Mouse (Mus musculus): ENCODE measurements at regions not wholly inside any gene's neighbourhood (a gene's known extent, or its start where the extent isn't known, plus 50 kb on each side); places are given as distances from the start of the nearest gene placed in this dataset.
"Not testable (repeated sequence)": the region's sequence is repeated elsewhere in the genome, so short reads cannot be mapped to it uniquely, and the experiment has no call there.

DNA sequence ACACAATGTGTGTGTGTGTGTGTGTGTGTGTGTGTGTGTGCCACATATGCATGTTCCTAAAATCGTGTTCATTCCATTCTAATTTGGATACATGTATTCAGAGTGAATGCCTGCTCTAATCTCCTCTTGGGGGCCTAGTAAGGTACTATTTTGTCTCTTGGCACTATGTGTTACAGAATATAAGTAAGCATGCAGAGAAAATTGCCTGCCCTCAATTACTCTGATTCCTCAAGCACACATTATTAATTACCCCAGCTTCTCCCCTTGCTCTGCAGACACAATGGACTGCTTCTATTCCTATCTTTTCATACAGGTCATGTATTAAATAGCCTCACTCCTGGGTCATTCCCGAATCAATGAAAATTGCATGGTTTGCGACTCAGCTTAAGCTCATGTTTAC lies 406.3 kb downstream of the Trib2 start:
- DNase-seq (ENCODE audit: low spot score in 2 of 2): no peak

DNA sequence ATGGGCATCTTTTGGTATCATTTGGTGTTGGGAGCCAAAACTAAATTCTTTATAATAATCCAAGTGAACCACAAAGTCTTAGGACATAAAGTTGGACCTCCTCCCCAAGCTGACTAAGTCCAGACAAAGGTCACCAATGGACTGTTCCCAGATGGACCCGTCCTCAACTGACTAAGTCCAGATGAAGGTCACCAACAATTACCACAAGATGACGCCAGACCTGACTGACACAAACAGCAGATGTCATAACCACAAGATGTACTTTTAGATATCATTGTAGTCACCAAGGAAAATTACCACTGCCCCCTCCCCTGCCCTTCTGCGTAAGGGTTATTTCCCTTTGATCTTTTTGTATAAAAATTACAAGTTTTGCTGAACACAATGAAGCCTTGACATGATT lies 409.1 kb downstream of the Trib2 start:
- DNase-seq (ENCODE audit: low spot score in 2 of 2): not testable (repeated sequence)

DNA sequence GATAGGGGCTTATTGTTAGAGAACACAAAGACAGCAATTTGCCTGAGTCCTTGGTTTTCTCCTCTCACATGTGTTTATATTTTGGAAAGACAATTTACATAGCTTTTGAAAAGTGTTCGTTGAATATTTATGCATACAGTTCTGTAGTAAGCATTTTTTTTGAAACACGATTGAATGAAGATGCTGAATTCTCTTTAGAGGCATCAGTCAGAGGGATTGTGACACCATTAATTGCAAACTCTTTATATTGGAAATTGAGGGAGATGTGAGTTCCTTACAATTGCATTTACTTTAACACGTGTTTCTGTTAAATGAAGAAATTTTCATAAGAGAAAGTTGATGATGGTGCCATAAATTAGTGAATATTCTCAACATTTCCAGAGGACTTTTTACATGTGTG lies 424.1 kb downstream of the Trib2 start:
- DNase-seq (ENCODE audit: low spot score in 2 of 2): no peak

DNA sequence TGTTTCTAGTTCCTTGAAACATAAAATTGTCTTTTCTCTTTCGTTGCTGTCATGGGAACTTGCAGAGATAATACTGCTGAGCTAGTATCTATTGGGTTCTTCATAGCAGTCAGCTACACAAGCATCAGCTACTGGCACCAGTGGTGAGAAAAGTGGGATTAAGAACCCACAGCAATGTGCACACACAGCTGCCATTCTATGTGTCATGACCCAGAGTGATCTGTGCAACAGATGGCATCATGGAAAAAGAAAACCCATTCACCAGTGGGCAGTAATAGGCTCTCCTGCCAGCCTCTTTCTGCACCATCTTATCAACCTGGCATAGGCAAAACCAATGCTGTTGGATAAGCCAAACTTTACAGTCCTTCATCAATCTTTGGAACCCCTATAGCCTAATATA lies 428.1 kb downstream of the Trib2 start:
- no peak for DNase-seq (ENCODE audit: low spot score in 2 of 2)

DNA sequence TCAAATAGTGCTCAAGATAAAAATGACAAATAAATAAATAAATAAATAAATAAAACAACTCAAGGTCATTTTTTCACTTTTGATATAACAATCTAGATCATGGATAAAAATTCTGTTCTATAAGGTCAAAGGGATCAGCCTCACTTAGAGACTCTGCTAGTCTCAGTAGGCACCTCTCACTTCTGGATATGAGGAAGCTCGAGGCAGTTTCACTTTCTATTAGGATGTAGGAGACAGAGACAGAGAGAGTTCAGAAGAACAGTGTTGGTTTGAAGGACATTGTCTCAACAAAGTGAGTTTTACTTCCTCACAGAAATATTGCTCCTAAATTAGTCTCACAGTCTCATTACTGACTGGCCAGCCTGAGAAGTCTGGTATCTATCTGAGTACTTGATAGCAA lies 458.9 kb downstream of the Trib2 start:
- no peak for DNase-seq (ENCODE audit: low spot score in 2 of 2)

DNA sequence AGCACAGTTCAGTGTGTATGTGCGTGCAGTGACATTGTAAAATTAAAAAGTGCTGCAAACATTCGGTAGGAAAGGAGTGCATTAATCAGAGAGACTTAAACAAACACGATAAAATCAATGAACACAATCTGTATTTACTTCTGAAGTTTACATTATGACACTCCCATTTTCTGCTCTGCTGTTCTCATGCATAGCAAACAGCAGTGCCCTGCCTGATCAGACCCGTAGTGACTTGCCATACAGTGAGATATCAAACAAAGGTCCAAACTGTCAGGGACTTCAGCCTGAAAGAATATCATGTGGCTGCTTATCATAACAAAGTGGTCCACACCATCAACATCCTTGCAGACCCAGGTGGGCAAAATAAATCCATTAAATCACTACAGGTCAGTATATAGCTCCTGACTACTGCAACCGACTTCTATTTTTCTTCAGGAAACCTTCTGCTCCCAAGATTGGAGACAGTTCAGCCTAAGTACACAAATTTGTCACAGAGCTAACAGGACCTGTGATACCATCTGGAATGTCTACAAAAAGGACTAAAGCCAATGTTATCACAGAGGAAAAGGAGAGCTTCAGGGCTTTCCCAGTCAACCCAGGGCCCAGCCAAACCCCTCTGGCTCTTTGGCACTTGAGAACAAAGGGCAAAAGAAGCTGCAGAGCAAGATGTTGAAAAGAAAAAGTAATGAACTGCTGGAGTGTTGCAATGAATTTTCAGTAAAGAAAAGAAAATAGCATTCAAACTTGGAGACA lies 495.8 kb downstream of the Trib2 start:
- no peak for DNase-seq (ENCODE audit: low spot score in 2 of 2)

DNA sequence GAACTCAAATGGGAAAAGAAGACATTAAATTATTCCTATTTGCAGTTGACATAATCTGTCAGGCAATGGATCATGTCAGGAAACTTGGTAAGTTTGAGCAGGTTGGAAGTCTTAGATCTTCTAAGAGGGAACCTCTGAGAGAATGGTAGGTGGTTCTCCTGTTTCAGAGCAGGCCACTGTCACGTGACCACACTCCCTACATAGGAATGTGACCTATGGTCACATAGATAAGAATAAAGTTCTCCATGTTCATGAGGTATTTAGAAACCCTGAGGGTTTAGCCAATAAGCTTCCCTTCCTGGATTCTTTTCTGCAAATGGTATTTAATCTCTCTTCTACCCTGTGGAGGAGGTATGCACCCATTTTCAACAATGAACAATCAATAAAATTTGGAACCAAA lies 497.1 kb downstream of the Trib2 start:
- no peak for DNase-seq (ENCODE audit: low spot score in 2 of 2)

DNA sequence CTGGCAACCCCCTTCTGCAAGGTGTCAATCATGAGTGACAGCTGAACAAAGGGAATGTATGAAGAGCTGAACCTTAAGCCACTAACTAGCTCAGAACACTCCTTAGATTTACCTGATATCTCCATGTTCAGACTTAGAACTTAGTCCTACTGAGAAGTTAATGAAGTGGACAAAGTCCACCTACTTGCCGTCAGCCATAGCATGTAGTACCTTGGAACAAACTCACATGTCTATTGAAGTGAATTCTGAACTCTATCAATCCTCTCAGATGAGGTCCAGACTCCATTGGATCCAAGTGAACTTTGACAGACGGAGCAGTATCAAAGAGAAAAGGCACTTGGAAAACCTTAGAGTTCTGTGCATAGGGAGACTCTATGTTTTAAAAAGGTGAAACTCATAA lies 521.8 kb downstream of the Trib2 start:
- DNase-seq (ENCODE audit: low spot score in 2 of 2): no peak

DNA sequence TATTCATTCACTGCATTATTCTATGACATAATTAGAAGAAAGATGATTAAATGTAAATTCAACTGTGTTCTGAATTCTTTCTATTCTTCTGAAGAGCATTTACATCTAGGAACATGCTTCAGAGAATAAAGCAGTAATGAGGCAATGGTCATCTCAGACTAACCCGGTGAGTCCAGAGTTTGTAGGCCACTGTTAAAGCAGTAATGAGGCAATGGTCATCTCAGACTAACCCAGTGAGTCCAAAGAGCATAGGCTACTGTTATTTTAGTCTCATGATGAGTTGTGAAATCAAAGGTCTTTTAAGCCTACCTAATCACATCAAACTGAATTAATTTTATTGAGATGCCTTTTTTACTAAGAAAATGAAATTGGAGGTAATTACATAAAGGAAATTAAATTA lies 554.6 kb downstream of the Trib2 start:
- no peak for DNase-seq (ENCODE audit: low spot score in 2 of 2)

DNA sequence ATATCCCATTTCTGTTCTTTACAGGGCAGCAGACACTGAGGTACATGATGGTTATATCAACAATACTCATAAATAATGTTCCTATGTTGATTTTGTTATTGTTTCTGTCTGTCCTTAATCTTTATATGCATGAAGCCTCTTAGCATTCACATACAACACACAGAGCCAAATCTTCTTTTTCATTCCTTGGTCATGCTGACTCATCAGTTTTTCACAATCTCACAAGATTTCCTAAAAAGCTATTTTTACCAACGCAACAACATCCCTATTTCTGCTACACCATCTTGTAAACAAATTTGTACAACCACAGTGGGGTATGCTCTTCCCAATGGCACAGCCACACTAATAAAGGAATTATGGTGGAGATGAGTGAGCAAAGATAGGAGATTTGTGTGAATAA lies 555.1 kb downstream of the Trib2 start:
- no peak for DNase-seq (ENCODE audit: low spot score in 2 of 2)

DNA sequence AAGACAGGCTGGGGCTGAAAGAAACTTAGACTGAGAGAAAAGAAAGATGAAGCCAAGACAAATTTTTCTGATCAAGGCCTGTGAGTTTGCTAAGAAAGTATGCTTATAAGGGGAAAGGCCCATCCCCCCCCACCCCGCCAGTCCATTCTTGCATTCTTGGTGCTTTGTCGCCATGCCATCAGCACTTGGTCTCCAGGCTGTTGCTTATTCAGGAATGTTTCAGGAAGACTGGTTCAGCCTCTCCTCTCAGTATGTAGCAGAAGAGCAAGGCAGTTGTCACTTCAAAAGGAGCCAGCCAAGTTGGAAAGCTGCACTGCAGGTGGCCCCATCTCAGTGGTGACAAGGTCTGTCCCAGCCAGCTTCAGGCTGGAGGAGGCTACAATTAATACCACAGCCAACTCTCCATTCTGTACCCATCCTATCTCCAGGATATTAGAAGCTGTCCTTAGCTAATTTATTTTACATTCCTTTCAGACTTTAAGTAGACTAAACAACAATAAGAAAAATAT lies 555.8 kb downstream of the Trib2 start:
- no peak for DNase-seq (ENCODE audit: low spot score in 2 of 2)

DNA sequence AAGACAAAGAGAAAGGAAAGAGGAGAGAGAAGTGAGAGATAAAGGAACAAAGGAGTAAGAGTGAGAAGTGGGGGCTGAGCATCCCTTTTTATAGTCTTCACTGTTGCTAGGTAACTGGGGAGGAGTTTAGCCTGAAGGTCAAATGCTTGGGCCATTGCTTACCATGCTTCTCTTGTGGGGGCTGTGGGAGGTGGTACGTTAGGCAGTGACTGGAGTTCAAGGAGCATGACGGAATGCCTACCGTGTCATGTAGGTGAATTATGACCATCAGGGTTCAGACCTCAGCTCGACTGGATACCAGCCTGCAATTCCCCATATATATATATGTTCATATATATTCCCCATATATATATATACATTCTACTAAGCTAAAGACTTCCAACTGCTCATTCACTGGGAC lies 571.8 kb downstream of the Trib2 start:
- no peak for DNase-seq (ENCODE audit: low spot score in 2 of 2)

DNA sequence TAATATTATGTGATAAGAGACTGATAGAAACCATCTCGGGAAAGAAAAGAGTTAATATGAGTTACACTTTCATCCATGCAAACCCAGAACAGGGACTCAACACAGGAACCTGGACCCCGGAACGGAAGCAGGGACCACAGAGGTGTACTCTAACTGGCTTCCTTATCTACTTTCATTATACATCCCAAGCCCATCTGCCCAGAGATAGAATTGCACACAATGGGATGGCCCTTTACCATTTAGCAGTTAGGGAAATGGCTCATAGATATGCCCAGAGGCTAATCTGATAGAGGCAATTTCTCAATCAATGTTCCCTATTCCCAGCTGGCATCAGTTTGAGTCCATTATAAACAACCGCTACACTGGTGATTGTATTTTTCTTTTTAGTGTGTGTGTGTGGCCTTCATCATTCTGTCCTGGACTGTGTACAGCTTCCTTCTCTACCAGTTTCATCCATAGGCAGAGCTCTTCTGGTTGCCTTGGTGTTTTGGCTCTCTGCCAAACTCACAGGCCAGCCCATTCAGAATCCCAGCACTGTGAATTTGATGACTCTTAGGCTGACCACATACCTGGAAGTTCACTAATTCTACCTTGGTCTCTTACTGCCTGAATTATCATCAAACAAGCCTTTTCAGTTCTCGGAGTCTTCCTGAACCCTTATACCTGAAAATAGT lies 594.1 kb downstream of the Trib2 start:
- DNase-seq (ENCODE audit: low spot score in 2 of 2): no peak

DNA sequence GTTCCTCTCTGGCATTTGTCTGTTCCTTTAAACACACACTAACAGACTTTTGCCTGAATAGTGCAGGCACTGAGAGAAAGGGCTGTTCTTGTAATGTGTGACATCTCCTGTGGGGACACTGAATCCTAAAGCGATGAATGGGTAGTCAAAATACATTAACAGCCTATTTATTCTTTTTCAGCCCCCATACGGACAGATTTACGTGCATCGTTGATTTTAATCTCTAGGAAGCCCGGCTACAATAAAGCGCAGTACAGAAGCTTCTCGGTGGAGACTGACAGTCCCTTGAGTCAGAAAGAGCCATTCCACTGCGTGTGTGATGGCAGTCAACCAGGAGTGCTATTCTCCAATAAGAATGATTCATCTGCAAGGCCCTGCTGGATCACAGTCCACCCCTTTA lies 598.2 kb downstream of the Trib2 start:
- DNase-seq (ENCODE audit: low spot score in 2 of 2): no peak

DNA sequence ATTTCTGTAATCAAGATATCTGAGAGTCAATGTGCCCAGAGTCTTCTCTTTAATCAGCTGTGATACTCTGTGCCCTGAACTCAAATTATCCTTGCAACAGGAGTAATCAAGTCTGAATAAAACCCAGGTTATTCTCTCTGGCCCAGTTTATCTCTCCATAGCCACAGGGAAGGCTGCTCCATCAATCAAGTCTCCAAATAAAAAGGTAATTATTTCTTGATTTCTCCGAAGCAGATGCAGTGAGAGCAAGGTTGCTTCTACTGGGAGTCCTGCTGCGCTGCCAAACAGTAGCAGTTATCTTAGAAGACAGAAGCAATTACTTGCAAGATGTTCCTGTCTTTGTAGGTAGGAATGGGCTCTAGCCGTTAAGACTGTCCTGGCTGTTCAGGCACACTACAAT lies 600.5 kb downstream of the Trib2 start:
- no peak for DNase-seq (ENCODE audit: low spot score in 2 of 2)

DNA sequence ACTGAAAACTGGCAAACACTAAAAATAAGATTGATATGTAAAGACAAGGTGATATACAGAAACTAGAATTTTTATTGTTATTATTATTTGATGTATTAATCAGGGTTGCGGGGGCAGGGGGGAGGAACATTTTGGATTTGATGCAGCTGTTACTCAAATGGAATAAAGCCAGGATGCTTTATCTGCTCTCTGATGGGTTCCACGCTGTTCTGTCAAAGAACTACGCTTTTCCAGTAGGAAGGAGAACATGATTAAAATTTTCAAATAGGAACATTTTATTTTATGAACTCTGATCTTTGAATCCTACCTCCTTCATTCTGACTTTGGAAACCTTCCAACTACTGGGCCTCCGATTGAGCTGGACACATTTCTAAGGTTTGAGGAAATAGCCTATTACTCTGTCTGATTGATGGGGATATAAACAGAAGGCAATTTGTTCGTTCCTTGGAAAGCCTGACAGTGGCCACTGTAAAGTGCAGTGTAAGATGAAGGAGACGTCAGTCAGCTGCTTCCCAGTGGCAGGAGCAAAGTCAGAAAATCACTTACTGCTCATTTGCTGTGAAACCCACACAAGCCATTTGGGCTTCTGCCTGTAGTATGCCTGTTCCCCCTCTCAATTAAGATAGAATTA lies 642.2 kb downstream of the Trib2 start:
- no peak for DNase-seq (ENCODE audit: low spot score in 2 of 2)

DNA sequence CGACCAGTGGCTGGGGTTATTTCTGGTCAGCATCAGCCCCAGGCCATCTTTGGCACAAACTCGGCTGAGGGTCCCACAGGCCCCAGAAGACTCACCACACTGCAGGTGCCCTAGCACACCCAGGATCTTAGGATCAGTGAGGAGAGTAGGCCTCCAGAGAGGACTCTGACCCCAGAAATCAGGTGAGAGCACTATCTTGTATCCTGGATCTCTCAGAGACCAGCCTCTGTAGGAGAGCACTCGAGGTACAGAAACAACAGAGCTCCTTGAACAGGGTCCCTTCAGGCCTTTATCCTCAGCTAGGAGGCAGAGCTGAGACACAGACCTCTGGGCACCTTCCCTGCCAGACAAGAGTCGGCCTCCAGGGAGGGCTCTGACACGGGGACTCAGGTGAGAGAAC lies 654.1 kb downstream of the Trib2 start:
- no peak for DNase-seq (ENCODE audit: low spot score in 2 of 2)

DNA sequence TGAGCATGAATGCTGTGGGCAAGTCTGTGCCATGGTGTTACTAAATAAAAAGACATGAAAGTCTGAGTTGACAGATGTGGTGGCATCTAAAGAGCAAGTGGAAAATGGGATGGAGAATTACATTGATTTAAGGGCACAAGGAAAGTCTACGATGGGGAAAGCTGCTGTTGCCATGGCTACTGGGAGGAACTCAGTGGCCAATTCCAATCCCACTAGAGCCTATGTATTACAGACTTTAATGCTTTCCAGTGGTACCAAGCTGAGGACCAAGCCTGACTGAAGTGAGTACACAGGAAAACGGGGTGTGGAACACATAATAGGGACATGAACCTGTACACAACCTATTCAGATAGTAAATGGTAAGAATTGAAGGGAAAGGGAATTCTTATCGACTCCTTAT lies 654.9 kb downstream of the Trib2 start:
- no peak for DNase-seq (ENCODE audit: low spot score in 2 of 2)

DNA sequence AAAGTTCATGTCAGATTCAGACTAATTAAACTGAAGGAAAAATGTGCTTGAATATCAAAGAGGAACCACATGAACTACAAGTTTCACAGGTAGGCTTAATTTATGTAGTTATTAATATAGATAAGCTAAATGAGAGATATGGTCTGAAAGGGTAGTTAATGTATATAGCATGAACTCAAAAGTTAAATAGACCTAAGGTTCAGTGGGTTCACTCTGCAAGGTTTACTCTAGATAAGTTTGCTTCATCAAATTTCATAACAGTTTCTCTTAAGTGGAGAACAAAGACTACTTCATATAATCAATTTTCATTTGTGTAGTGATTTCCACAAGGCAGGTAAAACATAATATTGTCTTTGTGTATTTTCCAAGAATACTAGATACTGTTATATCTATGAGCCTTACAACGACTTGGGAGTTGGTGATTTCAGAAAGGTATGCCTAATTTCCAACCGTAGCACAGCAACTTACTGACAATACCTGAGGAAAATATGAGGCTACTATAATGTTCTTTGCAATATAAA lies 656.2 kb downstream of the Trib2 start:
- no peak for DNase-seq (ENCODE audit: low spot score in 2 of 2)

DNA sequence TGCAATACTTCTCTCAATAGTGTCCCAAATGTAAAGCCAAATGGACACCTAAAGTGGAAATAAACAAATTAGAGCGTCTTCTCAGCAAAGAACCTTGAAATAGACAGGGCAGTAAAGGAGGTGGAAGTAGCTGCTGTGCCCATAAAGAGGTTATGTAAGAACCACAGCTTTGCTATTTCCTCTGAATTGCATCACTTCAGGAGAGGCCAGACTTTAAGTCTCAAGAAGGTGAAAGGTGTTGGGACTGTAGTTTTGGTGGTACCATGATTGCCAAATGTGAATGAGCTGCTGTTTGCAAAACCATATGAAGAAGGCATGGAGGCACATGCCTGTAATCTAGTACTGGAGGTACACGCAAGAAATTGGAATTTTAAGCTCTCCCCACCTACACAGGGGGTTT lies 670.3 kb downstream of the Trib2 start:
- no peak for DNase-seq (ENCODE audit: low spot score in 2 of 2)

DNA sequence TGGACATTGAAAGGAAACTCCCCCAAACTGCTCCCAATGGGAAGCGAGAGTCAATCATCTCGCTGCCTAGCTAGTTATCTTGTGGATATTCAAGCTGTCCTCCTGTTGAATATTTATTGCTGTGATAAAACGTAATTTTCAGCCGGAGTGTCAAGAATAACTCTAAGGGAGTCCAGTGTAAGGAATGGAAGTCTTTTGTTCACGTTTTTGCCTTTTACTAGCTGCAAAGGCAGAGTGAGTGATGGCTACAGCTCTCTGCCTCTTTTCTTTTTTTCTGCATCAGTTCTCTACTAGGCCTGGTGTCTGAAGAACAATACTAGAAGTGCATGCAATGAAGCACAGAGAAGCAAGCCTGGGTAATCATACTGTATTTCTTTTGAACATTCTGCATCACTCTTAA lies 679.7 kb downstream of the Trib2 start:
- no peak for DNase-seq (ENCODE audit: low spot score in 2 of 2)

DNA sequence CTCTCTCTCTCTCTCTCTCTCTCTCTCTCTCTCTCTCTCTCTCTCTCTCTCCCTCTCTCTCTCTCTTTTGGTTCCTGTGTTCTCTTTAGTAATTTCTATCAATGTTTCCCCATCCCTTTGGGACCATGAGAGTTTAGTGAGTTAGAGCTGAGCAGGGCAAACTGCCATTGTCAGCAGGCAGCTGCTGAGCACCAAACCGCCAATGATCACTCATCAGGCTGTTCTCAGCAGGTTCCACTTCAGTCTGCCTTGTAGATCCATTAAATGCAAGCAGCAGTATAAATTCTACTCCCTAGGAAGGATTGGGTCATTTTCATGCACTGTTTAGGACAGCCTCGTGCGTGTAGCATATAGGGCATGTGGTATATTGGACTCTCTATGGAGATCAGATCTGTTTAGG lies 692.5 kb downstream of the Trib2 start:
- DNase-seq (ENCODE audit: low spot score in 2 of 2): no peak
